Mouse (Mus musculus): ENCODE results near the gene Antxr1. TPM values are rescaled to one million over a fixed set of nuclear protein-coding genes. Genes with fewer than 3 reads are reported as not detected.
A peak's percentile ranks its signal among the peaks of the same experiment; 100 is the strongest.

Antxr1 gene
- polyA plus RNA-seq, 1 experiment from 2014 or later, result 8.0 TPM

DNA sequence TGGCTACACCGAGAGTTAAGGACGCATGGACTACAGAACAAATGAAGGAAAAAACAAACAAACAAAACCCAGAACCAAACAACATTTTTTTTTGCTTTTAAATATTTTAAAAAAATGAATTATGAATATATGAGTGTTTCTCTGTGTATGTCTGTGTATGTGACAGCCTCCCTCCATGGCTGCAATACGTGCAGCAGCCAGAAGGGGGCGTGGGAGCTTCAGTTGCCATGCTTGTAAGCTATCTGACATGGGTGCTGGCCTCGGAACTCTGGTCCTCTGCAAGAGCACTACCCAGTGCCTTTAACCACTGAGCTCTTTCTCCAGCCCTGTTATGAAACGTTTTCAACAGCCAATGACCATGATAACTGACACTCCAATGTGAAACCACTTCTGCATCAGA lies 215.0 kb downstream of the Antxr1 start:
- H3K27ac ChIP-seq (ENCODE audit: low read length), result no peak overlapping the region
- no peak overlapping the region for H3K4me2 ChIP-seq (ENCODE audit: low read depth, low read length)
- H3K36me3 ChIP-seq (ENCODE audit: control insufficient read depth, insufficient read depth, low read length), result no peaks in the 10 kb centered on the region
- no peak overlapping the region for H3K9ac ChIP-seq (ENCODE audit: low read length)
- no peaks in the 10 kb centered on the region for H3K9me3 ChIP-seq (replicated peaks; ENCODE audit: control insufficient read depth, low read length)
- H3K27me3 ChIP-seq (ENCODE audit: control insufficient read depth, insufficient read depth, low read length), result no peaks in the 10 kb centered on the region
- H3K4me3 ChIP-seq (replicated peaks; ENCODE audit: low read length), result no peak overlapping the region
- WGBS, result 82% methylated on average over 6 of the region's 6 CpGs
- no peaks in the 10 kb centered on the region for H3K4me1 ChIP-seq (ENCODE audit: control insufficient read depth, insufficient read depth, low read length)
- no peak for ATAC-seq (ENCODE audit: insufficient read depth, low FRiP score)

GRCm38 (mm10) chr6:87119975-87120374 lies 215.6 kb downstream of the Antxr1 start:
- Histone ChIP-seq H3K27me3 (ENCODE audit: control insufficient read depth, insufficient read depth, low read length) (no peaks in the 10 kb centered on the region), H3K9me3 (replicated peaks; ENCODE audit: control insufficient read depth, low read length) (no peaks in the 10 kb centered on the region), H3K27ac (ENCODE audit: low read length) (peak overlapping the region; percentile 40), H3K4me1 (ENCODE audit: control insufficient read depth, insufficient read depth, low read length) (no peaks in the 10 kb centered on the region), H3K4me2 (ENCODE audit: low read depth, low read length) (no peak overlapping the region), H3K4me3 (replicated peaks; ENCODE audit: low read length) (no peak overlapping the region), H3K9ac (ENCODE audit: low read length) (no peak overlapping the region), H3K36me3 (ENCODE audit: control insufficient read depth, insufficient read depth, low read length) (no peaks in the 10 kb centered on the region)
- 0 out of 2 replicates have a peak, but pooled peaks have one; percentile 37 for ATAC-seq (ENCODE audit: insufficient read depth, low FRiP score)
- WGBS, result 58% methylated on average over 4 of the region's 4 CpGs

DNA sequence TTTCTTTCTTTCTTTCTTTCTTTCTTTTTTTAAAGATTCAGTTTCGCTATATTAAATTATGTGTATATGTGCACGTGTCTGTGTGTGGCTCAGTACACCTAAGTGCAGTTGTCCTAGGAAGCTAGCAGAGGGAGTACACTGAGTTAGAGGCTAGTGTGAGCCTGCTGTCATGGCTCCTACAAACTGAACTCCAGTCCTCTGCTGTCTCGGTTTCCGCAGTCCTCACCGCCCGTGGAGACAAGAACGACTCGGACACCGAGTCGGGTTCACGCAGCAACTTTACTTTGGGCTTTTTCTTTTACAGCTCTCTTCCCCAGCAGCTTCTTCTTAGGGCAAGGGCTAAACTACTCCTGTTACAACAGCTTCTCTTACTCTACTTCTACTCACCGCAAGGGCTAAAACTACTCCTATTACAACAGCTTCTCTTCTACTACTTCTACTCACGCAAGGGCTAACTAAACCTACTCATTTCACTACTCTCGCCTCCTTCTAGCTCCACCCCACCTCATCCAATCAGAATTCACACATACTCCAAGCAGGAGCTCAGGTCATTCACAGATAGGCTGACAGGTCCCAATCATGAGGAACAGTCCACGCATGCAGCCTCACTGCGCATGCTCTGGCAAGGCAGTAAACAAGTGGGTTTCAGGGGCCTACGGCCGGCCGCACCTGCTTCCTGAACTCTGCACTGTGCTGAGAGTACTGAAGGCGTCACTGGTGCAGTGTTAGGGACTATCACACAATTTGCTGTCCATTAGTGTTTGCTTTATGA lies 216.4 kb downstream of the Antxr1 start:
- WGBS, result 77% methylated on average over 20 of the region's 20 CpGs
- Histone ChIP-seq H3K4me1 (ENCODE audit: control insufficient read depth, insufficient read depth, low read length) (no peaks in the 10 kb centered on the region), H3K9ac (ENCODE audit: low read length) (no peak overlapping the region), H3K9me3 (replicated peaks; ENCODE audit: control insufficient read depth, low read length) (no peaks in the 10 kb centered on the region), H3K4me2 (ENCODE audit: low read depth, low read length) (no peak overlapping the region), H3K27ac (ENCODE audit: low read length) (peak overlapping the region; percentile 40), H3K27me3 (ENCODE audit: control insufficient read depth, insufficient read depth, low read length) (no peaks in the 10 kb centered on the region), H3K36me3 (ENCODE audit: control insufficient read depth, insufficient read depth, low read length) (no peaks in the 10 kb centered on the region), H3K4me3 (replicated peaks; ENCODE audit: low read length) (no peak overlapping the region)
- ATAC-seq (ENCODE audit: insufficient read depth, low FRiP score), result peak; percentile 69; the same call in 1 of the 2 replicates

- no peak overlapping the region for H3K4me2 ChIP-seq (ENCODE audit: low read depth, low read length)
- no peak for ATAC-seq (ENCODE audit: insufficient read depth, low FRiP score)
- WGBS, result 82% methylated on average over 7 of the region's 7 CpGs
- H3K27me3 ChIP-seq (ENCODE audit: control insufficient read depth, insufficient read depth, low read length), result no peaks in the 10 kb centered on the region
- H3K9ac ChIP-seq (ENCODE audit: low read length), result no peak overlapping the region
- no peak overlapping the region for H3K27ac ChIP-seq (ENCODE audit: low read length)
- H3K4me3 ChIP-seq (replicated peaks; ENCODE audit: low read length), result no peak overlapping the region
- H3K9me3 ChIP-seq (replicated peaks; ENCODE audit: control insufficient read depth, low read length), result no peaks in the 10 kb centered on the region
- no peaks in the 10 kb centered on the region for H3K36me3 ChIP-seq (ENCODE audit: control insufficient read depth, insufficient read depth, low read length)
- H3K4me1 ChIP-seq (ENCODE audit: control insufficient read depth, insufficient read depth, low read length), result no peaks in the 10 kb centered on the region
Observed at GRCm38 (mm10) chr6:87116596-87116995, 219.0 kb downstream of the Antxr1 start.

- Histone ChIP-seq H3K4me2 (ENCODE audit: low read depth, low read length) (no peak overlapping the region), H3K4me1 (ENCODE audit: control insufficient read depth, insufficient read depth, low read length) (no peaks in the 10 kb centered on the region), H3K27me3 (ENCODE audit: control insufficient read depth, insufficient read depth, low read length) (no peaks in the 10 kb centered on the region), H3K27ac (ENCODE audit: low read length) (no peak overlapping the region), H3K36me3 (ENCODE audit: control insufficient read depth, insufficient read depth, low read length) (no peaks in the 10 kb centered on the region), H3K9me3 (replicated peaks; ENCODE audit: control insufficient read depth, low read length) (no peaks in the 10 kb centered on the region), H3K9ac (ENCODE audit: low read length) (no peak overlapping the region), H3K4me3 (replicated peaks; ENCODE audit: low read length) (no peak overlapping the region)
- ATAC-seq (ENCODE audit: insufficient read depth, low FRiP score), result no peak
- WGBS, result 79% methylated on average over 2 of the region's 2 CpGs
Observed at GRCm38 (mm10) chr6:87115981-87116380, 219.6 kb downstream of the Antxr1 start.

- no peaks in the 10 kb centered on the region for H3K9me3 ChIP-seq (replicated peaks; ENCODE audit: control insufficient read depth, low read length)
- no peak overlapping the region for H3K4me2 ChIP-seq (ENCODE audit: low read depth, low read length)
- H3K4me3 ChIP-seq (replicated peaks; ENCODE audit: low read length), result no peak overlapping the region
- H3K27me3 ChIP-seq (ENCODE audit: control insufficient read depth, insufficient read depth, low read length), result no peaks in the 10 kb centered on the region
- H3K4me1 ChIP-seq (ENCODE audit: control insufficient read depth, insufficient read depth, low read length), result no peaks in the 10 kb centered on the region
- ATAC-seq (ENCODE audit: insufficient read depth, low FRiP score), result no peak
- whole genome bisulfite sequencing, result 70% methylated on average over 6 of the region's 6 CpGs
- H3K27ac ChIP-seq (ENCODE audit: low read length), result 0 out of 2 replicates have a peak overlapping the region, but pooled peaks have one; percentile 15
- no peak overlapping the region for H3K9ac ChIP-seq (ENCODE audit: low read length)
- H3K36me3 ChIP-seq (ENCODE audit: control insufficient read depth, insufficient read depth, low read length), result no peaks in the 10 kb centered on the region
Observed at GRCm38 (mm10) chr6:87112125-87112524, 223.5 kb downstream of the Antxr1 start.

DNA sequence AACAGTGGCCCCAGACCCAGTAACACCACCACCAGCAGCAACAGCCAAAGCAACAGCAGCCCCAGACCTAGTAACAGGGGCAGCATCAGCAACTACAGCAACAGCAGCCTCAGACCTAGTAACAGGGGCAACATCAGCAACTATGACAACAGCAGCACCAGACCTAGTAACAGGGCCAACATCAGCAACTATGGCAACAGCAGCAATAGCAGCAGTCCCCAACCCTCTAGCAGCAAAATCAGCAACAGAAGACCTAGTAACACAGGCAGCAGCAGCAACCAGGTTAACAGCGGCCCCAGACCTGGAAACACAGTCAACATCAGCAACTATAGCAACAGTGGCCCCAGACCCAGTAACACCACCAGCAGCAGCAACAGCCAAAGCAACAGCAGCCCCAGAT lies 224.1 kb downstream of the Antxr1 start:
- Histone ChIP-seq H3K27ac (ENCODE audit: low read length) (no peak overlapping the region), H3K4me1 (ENCODE audit: control insufficient read depth, insufficient read depth, low read length) (no peaks in the 10 kb centered on the region), H3K4me2 (ENCODE audit: low read depth, low read length) (no peak overlapping the region), H3K36me3 (ENCODE audit: control insufficient read depth, insufficient read depth, low read length) (no peaks in the 10 kb centered on the region), H3K27me3 (ENCODE audit: control insufficient read depth, insufficient read depth, low read length) (no peaks in the 10 kb centered on the region), H3K9ac (ENCODE audit: low read length) (no peak overlapping the region), H3K4me3 (replicated peaks; ENCODE audit: low read length) (no peak overlapping the region), H3K9me3 (replicated peaks; ENCODE audit: control insufficient read depth, low read length) (no peaks in the 10 kb centered on the region)
- WGBS, result 95% methylated on average over 1 of the region's 1 CpGs
- ATAC-seq (ENCODE audit: insufficient read depth, low FRiP score), result no peak

DNA sequence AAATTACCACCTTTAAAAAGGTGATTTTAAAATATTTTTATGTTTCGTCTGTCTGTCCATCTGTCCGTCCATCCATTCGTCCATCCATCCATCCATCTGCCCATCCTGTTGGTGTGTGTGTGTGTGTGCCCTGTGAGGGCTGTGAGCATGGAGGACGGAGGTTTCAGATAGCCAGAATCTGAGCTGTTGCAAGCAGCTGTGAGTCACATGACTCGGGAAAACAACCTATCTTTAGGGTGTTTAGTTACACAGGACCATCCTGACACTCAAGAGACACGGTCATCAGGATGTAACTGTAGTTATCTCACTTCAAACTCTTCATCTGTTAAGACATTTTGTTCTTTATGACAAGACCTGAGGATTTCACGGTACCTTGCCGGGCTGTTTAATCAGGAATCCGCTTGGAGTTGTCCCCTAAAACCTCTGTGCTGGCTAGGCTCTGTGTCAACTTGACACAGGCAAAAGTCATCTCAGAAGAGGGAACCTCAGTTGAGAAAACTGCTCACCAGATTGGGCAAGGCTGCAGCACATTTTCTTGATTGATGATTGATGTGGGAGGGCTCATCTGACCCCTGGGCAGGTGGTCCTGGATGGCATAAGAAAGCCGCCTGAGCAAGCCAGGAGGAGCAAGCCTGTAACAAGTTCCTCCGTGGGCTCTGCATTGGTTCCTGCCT lies 231.4 kb downstream of the Antxr1 start, which contains the start of gene D6Ertd527e:
TSS of gene D6Ertd527e (plus strand) at position 624 of the 674 bp plus-strand sequence.
- no peaks in the 10 kb centered on the region for H3K9me3 ChIP-seq (replicated peaks; ENCODE audit: control insufficient read depth, low read length)
- no peak within 1 kb of the TSS for H3K27ac ChIP-seq (ENCODE audit: low read length)
- H3K27me3 ChIP-seq (ENCODE audit: control insufficient read depth, insufficient read depth, low read length), result no peaks in the 10 kb centered on the region
- no peaks in the 10 kb centered on the region for H3K36me3 ChIP-seq (ENCODE audit: control insufficient read depth, insufficient read depth, low read length)
- ATAC-seq (ENCODE audit: insufficient read depth, low FRiP score), result no peak
- 79% methylated on average over 11 of the region's 11 CpGs for WGBS
- H3K4me2 ChIP-seq (ENCODE audit: low read depth, low read length), result no peak within 1 kb of the TSS
- H3K4me1 ChIP-seq (ENCODE audit: control insufficient read depth, insufficient read depth, low read length), result peaks cover 27% of the 10 kb centered on the region
- H3K9ac ChIP-seq (ENCODE audit: low read length), result no peak within 1 kb of the TSS
- H3K4me3 ChIP-seq (replicated peaks; ENCODE audit: low read length), result no peak within 1 kb of the TSS

DNA sequence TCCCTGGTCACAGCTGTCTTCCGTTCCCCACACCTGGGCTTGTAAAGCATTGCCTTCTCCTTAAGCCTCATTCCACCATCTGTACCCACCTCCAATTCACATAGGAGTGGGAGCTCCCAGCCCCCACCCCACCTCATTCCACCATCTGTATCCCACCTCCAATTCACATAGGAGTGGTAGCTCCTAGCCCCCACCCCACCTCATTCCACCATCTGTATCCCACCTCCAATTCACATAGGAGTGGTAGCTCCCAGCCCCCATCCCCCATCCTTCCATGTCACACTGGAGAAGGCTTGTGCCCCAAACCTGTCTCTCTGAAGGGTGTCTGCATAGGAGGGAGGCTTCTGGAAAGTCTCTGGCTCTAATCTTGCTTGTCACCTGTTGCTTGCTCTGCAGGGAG lies 232.3 kb downstream of the Antxr1 start:
- no peak overlapping the region for H3K4me3 ChIP-seq (replicated peaks; ENCODE audit: low read length)
- no peak overlapping the region for H3K27ac ChIP-seq (ENCODE audit: low read length)
- no peak overlapping the region for H3K4me2 ChIP-seq (ENCODE audit: low read depth, low read length)
- no peaks in the 10 kb centered on the region for H3K36me3 ChIP-seq (ENCODE audit: control insufficient read depth, insufficient read depth, low read length)
- no peaks in the 10 kb centered on the region for H3K27me3 ChIP-seq (ENCODE audit: control insufficient read depth, insufficient read depth, low read length)
- 76% methylated on average over 1 of the region's 1 CpGs for WGBS
- no peak for ATAC-seq (ENCODE audit: insufficient read depth, low FRiP score)
- H3K9ac ChIP-seq (ENCODE audit: low read length), result no peak overlapping the region
- no peaks in the 10 kb centered on the region for H3K9me3 ChIP-seq (replicated peaks; ENCODE audit: control insufficient read depth, low read length)
- H3K4me1 ChIP-seq (ENCODE audit: control insufficient read depth, insufficient read depth, low read length), result peaks cover 27% of the 10 kb centered on the region

Data from stomach, embryonic 16.5 days (tissue).